Mouse (Mus musculus): ENCODE results near the gene Ccdc77.

The Ccdc77 gene

GRCm38 (mm10) chr6:120363688-120364522, at the start of gene Ccdc77, which contains the start of gene Kdm5a:
Gene Ccdc77, minus strand, starts transcription at chr6:120364374.
Gene Kdm5a, plus strand, starts transcription at chr6:120364124.
- ATAC-seq (ENCODE audit: insufficient number of reproducible peaks, low FRiP score, low TSS enrichment): peak; percentile 97

GRCm38 (mm10) chr6:120403936-120404335, 39.8 kb upstream of the Ccdc77 start:
- no peak for ATAC-seq (ENCODE audit: insufficient number of reproducible peaks, low FRiP score, low TSS enrichment)

- no peak for ATAC-seq (ENCODE audit: insufficient number of reproducible peaks, low FRiP score, low TSS enrichment)
These were observed 31.6 kb upstream of the Ccdc77 start for GRCm38 (mm10) chr6:120395622-120396345.

- no peak for ATAC-seq (ENCODE audit: insufficient number of reproducible peaks, low FRiP score, low TSS enrichment)
These were observed 28.6 kb upstream of the Ccdc77 start for GRCm38 (mm10) chr6:120392811-120393210.

- ATAC-seq (ENCODE audit: insufficient number of reproducible peaks, low FRiP score, low TSS enrichment): no peak
These were observed 25.9 kb upstream of the Ccdc77 start for GRCm38 (mm10) chr6:120390054-120390453.

- no peak for ATAC-seq (ENCODE audit: insufficient number of reproducible peaks, low FRiP score, low TSS enrichment)
These were observed 12.6 kb upstream of the Ccdc77 start for GRCm38 (mm10) chr6:120376736-120377135.

GRCm38 (mm10) chr6:120365051-120365450, 877 bp upstream of the Ccdc77 start:
- no peak for ATAC-seq (ENCODE audit: insufficient number of reproducible peaks, low FRiP score, low TSS enrichment)

GRCm38 (mm10) chr6:120364523-120364905, 340 bp upstream of the Ccdc77 start:
- 0 out of 2 replicates have a peak, but pooled peaks have one; percentile 11 for ATAC-seq (ENCODE audit: insufficient number of reproducible peaks, low FRiP score, low TSS enrichment)

GRCm38 (mm10) chr6:120362774-120363687, 1.1 kb downstream of the Ccdc77 start:
- no peak for ATAC-seq (ENCODE audit: insufficient number of reproducible peaks, low FRiP score, low TSS enrichment)

- no peak for ATAC-seq (ENCODE audit: insufficient number of reproducible peaks, low FRiP score, low TSS enrichment)
These were observed 2.0 kb downstream of the Ccdc77 start for GRCm38 (mm10) chr6:120362124-120362523.

- peak; percentile 100 for ATAC-seq (ENCODE audit: insufficient number of reproducible peaks, low FRiP score, low TSS enrichment)
These were observed 6.9 kb downstream of the Ccdc77 start for GRCm38 (mm10) chr6:120356951-120357945.

- ATAC-seq (ENCODE audit: insufficient number of reproducible peaks, low FRiP score, low TSS enrichment): no peak
These were observed 7.7 kb downstream of the Ccdc77 start for GRCm38 (mm10) chr6:120356478-120356877.

- no peak for ATAC-seq (ENCODE audit: insufficient number of reproducible peaks, low FRiP score, low TSS enrichment)
These were observed 15.2 kb downstream of the Ccdc77 start for GRCm38 (mm10) chr6:120349018-120349417.

GRCm38 (mm10) chr6:120343992-120344391, 20.2 kb downstream of the Ccdc77 start:
- ATAC-seq (ENCODE audit: insufficient number of reproducible peaks, low FRiP score, low TSS enrichment): no peak

GRCm38 (mm10) chr6:120332351-120332750, 31.8 kb downstream of the Ccdc77 start:
- ATAC-seq (ENCODE audit: insufficient number of reproducible peaks, low FRiP score, low TSS enrichment): no peak

- no peak for ATAC-seq (ENCODE audit: insufficient number of reproducible peaks, low FRiP score, low TSS enrichment)
These were observed 39.8 kb downstream of the Ccdc77 start for GRCm38 (mm10) chr6:120324295-120324927.

GRCm38 (mm10) chr6:120320369-120320768, 43.8 kb downstream of the Ccdc77 start:
- no peak for ATAC-seq (ENCODE audit: insufficient number of reproducible peaks, low FRiP score, low TSS enrichment)

- ATAC-seq (ENCODE audit: insufficient number of reproducible peaks, low FRiP score, low TSS enrichment): no peak
These were observed 45.0 kb downstream of the Ccdc77 start for GRCm38 (mm10) chr6:120319129-120319528.
